Mouse (Mus musculus): ENCODE measurements around the gene Nmnat3. TPM values are rescaled to one million over a fixed set of nuclear protein-coding genes. Genes with fewer than 3 reads are reported as not detected.

Gene Nmnat3
- polyA plus RNA-seq, 1 experiment from 2014 or later = 3.0 TPM

DNA sequence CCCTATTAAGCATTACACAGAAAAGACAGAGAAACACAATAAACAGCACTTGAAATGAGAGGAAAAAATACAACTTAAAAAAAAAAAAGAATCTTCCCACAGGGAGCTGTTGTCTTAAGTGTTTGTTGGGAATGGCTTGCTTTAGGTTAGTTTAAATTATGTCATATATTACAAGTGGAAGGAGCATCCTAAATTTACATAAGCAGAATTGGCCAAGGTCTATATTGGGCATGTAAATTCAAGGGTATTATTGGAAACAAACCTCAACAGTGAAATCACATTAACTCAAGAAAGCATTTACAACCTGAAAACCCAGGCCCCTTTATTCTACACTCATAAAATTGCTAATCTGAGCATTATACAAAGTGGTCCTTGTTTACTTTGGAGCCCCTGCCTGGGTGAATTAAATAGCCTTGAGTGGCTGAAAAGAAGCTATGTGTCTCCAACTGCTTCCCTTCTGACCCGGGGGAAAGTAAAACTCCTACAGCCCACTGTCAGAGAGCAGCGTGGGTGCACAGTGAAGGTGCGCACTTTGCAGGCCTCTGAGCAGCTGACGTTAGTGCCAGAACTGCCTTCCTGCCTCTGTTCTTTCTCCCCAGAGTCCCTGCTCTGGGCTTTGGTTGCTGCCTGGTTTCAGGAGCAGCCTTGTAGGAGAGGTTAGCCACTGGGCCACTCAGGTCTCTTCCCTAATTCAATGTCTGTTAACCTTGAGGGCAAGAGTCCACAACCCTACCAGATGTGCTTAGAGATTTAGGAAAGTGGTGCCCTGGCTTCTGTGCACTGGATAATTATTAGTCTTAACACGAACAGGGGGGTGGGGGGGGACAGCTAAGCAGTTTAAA is 88.3 kb downstream of the Nmnat3 start:
- WGBS = 36% methylated on average over 5 of the region's 5 CpGs
- H3K27ac ChIP-seq (replicated peaks; ENCODE audit: low read depth, low read length) = no peak overlapping the region
- H3K36me3 ChIP-seq (replicated peaks; ENCODE audit: control insufficient read depth, insufficient read depth, low read depth, low read length) = no peaks in the 10 kb centered on the region
- no peak overlapping the region for H3K4me3 ChIP-seq (ENCODE audit: low read depth, low read length)
- H3K27me3 ChIP-seq (ENCODE audit: control insufficient read depth, insufficient read depth, low read length) = no peaks in the 10 kb centered on the region
- no peak for DNase-seq (ENCODE audit: low spot score)
- no peak overlapping the region for H3K4me2 ChIP-seq (ENCODE audit: low read depth, low read length)
- no peak for ATAC-seq (replicated peaks; ENCODE audit: insufficient number of reproducible peaks, low FRiP score, low TSS enrichment, low read depth)
- H3K4me1 ChIP-seq (ENCODE audit: control insufficient read depth, insufficient read depth, low read length) = no peaks in the 10 kb centered on the region
- no peaks in the 10 kb centered on the region for H3K9me3 ChIP-seq (replicated peaks; ENCODE audit: control insufficient read depth, low read length)
- no peak overlapping the region for H3K9ac ChIP-seq (replicated peaks; ENCODE audit: low read length)

DNA sequence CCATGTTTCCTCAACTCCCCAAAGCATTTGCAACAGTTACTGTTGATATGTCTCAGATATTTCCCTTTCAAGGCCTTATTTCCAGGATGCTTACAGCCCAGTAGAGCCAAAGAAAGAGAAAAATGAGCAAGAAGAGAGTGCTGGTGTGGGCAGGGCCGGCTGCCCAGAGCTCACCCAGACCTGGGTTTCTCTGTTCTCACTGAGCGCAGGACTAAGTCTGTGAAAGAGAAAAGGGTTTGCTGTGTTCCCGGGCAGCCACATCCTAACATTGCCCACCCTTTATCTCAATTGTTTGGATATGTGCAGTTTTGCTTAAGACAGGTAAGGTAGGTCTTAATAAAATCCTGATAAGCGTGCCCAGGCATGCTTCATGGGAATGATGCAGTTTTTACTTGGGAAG is 92.5 kb downstream of the Nmnat3 start:
- Histone ChIP-seq H3K9me3 (replicated peaks; ENCODE audit: control insufficient read depth, low read length) (no peaks in the 10 kb centered on the region), H3K36me3 (replicated peaks; ENCODE audit: control insufficient read depth, insufficient read depth, low read depth, low read length) (no peaks in the 10 kb centered on the region), H3K4me2 (ENCODE audit: low read depth, low read length) (no peak overlapping the region), H3K27ac (replicated peaks; ENCODE audit: low read depth, low read length) (no peak overlapping the region), H3K27me3 (ENCODE audit: control insufficient read depth, insufficient read depth, low read length) (no peaks in the 10 kb centered on the region), H3K4me1 (ENCODE audit: control insufficient read depth, insufficient read depth, low read length) (no peaks in the 10 kb centered on the region), H3K9ac (replicated peaks; ENCODE audit: low read length) (no peak overlapping the region), H3K4me3 (ENCODE audit: low read depth, low read length) (no peak overlapping the region)
- DNase-seq (ENCODE audit: low spot score) (no peak), ATAC-seq (replicated peaks; ENCODE audit: insufficient number of reproducible peaks, low FRiP score, low TSS enrichment, low read depth) (no peak)
- WGBS = 85% methylated on average over 4 of the region's 4 CpGs

- Histone ChIP-seq H3K4me2 (ENCODE audit: low read depth, low read length) (no peak overlapping the region), H3K27me3 (ENCODE audit: control insufficient read depth, insufficient read depth, low read length) (no peaks in the 10 kb centered on the region), H3K4me3 (ENCODE audit: low read depth, low read length) (no peak overlapping the region), H3K9me3 (replicated peaks; ENCODE audit: control insufficient read depth, low read length) (no peaks in the 10 kb centered on the region), H3K36me3 (replicated peaks; ENCODE audit: control insufficient read depth, insufficient read depth, low read depth, low read length) (no peaks in the 10 kb centered on the region), H3K9ac (replicated peaks; ENCODE audit: low read length) (no peak overlapping the region), H3K4me1 (ENCODE audit: control insufficient read depth, insufficient read depth, low read length) (no peaks in the 10 kb centered on the region), H3K27ac (replicated peaks; ENCODE audit: low read depth, low read length) (no peak overlapping the region)
- no peak for DNase-seq (ENCODE audit: low spot score)
- ATAC-seq (replicated peaks; ENCODE audit: insufficient number of reproducible peaks, low FRiP score, low TSS enrichment, low read depth) = no peak
- 93% methylated on average over 9 of the region's 9 CpGs for WGBS
Measured at GRCm38 (mm10) chr9:98380593-98380992, 93.4 kb downstream of the Nmnat3 start.

- no peaks in the 10 kb centered on the region; the same call in 1 of the 2 replicates for H3K4me1 ChIP-seq (ENCODE audit: control insufficient read depth, insufficient read depth, low read length)
- 55% methylated on average over 10 of the region's 10 CpGs for WGBS
- no peaks in the 10 kb centered on the region for H3K9me3 ChIP-seq (replicated peaks; ENCODE audit: control insufficient read depth, low read length)
- no peaks in the 10 kb centered on the region for H3K36me3 ChIP-seq (replicated peaks; ENCODE audit: control insufficient read depth, insufficient read depth, low read depth, low read length)
- H3K27ac ChIP-seq (replicated peaks; ENCODE audit: low read depth, low read length) = no peak overlapping the region
- H3K4me2 ChIP-seq (ENCODE audit: low read depth, low read length) = no peak overlapping the region
- H3K4me3 ChIP-seq (ENCODE audit: low read depth, low read length) = no peak overlapping the region
- H3K9ac ChIP-seq (replicated peaks; ENCODE audit: low read length) = no peak overlapping the region
- ATAC-seq (replicated peaks; ENCODE audit: insufficient number of reproducible peaks, low FRiP score, low TSS enrichment, low read depth) (peak; percentile 18; the same call in 1 of the 2 replicates), DNase-seq (ENCODE audit: low spot score) (peak; percentile 75)
- peaks cover 2% of the 10 kb centered on the region; the same call in 1 of the 2 replicates for H3K27me3 ChIP-seq (ENCODE audit: control insufficient read depth, insufficient read depth, low read length)
Measured at GRCm38 (mm10) chr9:98387741-98388632, 100.8 kb downstream of the Nmnat3 start.

DNA sequence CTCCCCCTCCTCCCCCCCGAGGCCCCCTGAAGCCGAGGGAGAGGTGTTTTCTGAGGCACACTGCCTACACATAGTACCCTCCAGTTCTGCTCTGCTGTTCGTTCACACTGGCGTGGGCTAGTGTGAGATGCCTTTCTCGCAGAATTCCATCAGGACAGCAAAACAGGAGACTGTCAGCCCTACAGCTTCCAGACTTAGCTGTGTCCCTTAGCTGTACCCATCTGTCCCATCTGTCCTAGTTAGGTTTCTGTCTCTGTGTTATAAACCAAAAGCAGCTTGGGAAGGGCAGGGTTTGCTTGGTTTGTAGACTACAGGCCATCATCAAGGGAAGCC is 101.4 kb downstream of the Nmnat3 start:
- no peak for ATAC-seq (replicated peaks; ENCODE audit: insufficient number of reproducible peaks, low FRiP score, low TSS enrichment, low read depth)
- DNase-seq (ENCODE audit: low spot score) = no peak
- no peak overlapping the region for H3K9ac ChIP-seq (replicated peaks; ENCODE audit: low read length)
- no peak overlapping the region for H3K27ac ChIP-seq (replicated peaks; ENCODE audit: low read depth, low read length)
- 59% methylated on average over 5 of the region's 5 CpGs for WGBS
- no peaks in the 10 kb centered on the region; the same call in 1 of the 2 replicates for H3K4me1 ChIP-seq (ENCODE audit: control insufficient read depth, insufficient read depth, low read length)
- no peak overlapping the region for H3K4me2 ChIP-seq (ENCODE audit: low read depth, low read length)
- H3K4me3 ChIP-seq (ENCODE audit: low read depth, low read length) = no peak overlapping the region
- peaks cover 2% of the 10 kb centered on the region; the same call in 1 of the 2 replicates for H3K27me3 ChIP-seq (ENCODE audit: control insufficient read depth, insufficient read depth, low read length)
- no peaks in the 10 kb centered on the region for H3K36me3 ChIP-seq (replicated peaks; ENCODE audit: control insufficient read depth, insufficient read depth, low read depth, low read length)
- H3K9me3 ChIP-seq (replicated peaks; ENCODE audit: control insufficient read depth, low read length) = no peaks in the 10 kb centered on the region

DNA sequence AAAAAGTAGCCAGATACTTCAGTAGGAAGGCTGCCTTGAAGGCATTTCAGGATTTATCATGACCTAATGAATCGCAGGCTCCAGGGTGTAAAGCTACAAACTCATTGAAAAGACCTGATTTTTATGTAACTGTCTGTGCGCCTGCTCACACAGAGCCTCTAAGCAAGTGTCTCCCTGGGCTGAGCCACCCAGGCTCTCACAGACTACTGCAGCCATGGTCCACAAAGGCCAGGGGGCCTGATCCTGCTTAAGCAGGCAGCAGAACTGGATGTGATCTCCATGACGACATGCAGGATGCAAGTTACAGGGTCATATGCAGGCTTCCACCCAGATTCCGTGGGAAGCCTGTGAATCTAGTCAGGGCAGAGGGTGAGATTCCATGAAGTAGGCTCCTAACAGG is 106.3 kb downstream of the Nmnat3 start:
- Histone ChIP-seq H3K9ac (replicated peaks; ENCODE audit: low read length) (no peak overlapping the region), H3K27ac (replicated peaks; ENCODE audit: low read depth, low read length) (no peak overlapping the region), H3K9me3 (replicated peaks; ENCODE audit: control insufficient read depth, low read length) (no peaks in the 10 kb centered on the region), H3K4me3 (ENCODE audit: low read depth, low read length) (no peak overlapping the region), H3K4me2 (ENCODE audit: low read depth, low read length) (no peak overlapping the region), H3K36me3 (replicated peaks; ENCODE audit: control insufficient read depth, insufficient read depth, low read depth, low read length) (no peaks in the 10 kb centered on the region), H3K27me3 (ENCODE audit: control insufficient read depth, insufficient read depth, low read length) (peaks cover 2% of the 10 kb centered on the region; the same call in 1 of the 2 replicates), H3K4me1 (ENCODE audit: control insufficient read depth, insufficient read depth, low read length) (no peaks in the 10 kb centered on the region)
- WGBS = 78% methylated on average over 4 of the region's 4 CpGs
- no peak for DNase-seq (ENCODE audit: low spot score)
- no peak for ATAC-seq (replicated peaks; ENCODE audit: insufficient number of reproducible peaks, low FRiP score, low TSS enrichment, low read depth)

DNA sequence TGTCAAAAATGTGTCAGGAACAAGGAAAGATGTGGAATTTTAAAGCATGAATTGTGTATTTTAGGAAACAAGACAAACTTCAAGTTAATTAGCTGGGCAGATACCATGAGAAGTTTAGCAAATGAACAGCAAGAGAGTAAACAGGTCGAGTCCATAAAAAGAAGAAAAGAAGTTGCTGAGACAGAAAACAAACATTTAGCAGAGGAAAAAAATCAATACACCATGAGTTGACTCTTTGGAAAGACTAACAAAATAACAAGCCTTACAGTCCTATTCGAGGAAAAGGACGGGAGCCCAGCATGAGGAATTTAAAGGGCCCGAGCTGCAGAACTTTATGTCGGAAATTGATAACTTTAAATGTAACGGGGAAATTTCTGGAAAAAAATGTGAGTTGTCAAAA is 110.0 kb downstream of the Nmnat3 start:
- WGBS = 86% methylated on average over 6 of the region's 6 CpGs
- H3K4me1 ChIP-seq (ENCODE audit: control insufficient read depth, insufficient read depth, low read length) = no peaks in the 10 kb centered on the region
- H3K4me2 ChIP-seq (ENCODE audit: low read depth, low read length) = no peak overlapping the region
- no peak overlapping the region for H3K4me3 ChIP-seq (ENCODE audit: low read depth, low read length)
- no peaks in the 10 kb centered on the region for H3K9me3 ChIP-seq (replicated peaks; ENCODE audit: control insufficient read depth, low read length)
- no peak overlapping the region for H3K9ac ChIP-seq (replicated peaks; ENCODE audit: low read length)
- H3K27me3 ChIP-seq (ENCODE audit: control insufficient read depth, insufficient read depth, low read length) = no peaks in the 10 kb centered on the region
- no peak overlapping the region for H3K27ac ChIP-seq (replicated peaks; ENCODE audit: low read depth, low read length)
- H3K36me3 ChIP-seq (replicated peaks; ENCODE audit: control insufficient read depth, insufficient read depth, low read depth, low read length) = no peaks in the 10 kb centered on the region
- no peak for DNase-seq (ENCODE audit: low spot score)
- ATAC-seq (replicated peaks; ENCODE audit: insufficient number of reproducible peaks, low FRiP score, low TSS enrichment, low read depth) = no peak

DNA sequence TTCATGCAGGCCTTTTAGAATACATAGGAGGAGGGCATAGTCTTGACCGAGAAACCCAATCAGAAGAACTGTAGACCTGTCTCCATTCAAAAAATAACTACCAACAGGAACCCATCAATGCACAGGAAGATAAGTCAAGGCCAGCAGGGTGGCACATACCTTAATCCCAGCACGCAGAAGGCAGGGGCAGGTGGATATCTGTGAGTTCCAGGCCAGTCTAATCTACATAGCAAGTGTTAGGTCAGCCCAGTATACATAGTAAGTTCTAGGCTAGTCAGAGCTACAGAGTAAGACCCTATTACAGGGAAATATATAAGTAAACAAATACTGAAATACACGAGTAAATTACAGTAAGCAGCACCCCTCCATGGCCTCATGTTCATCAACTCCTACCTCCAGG is 110.6 kb downstream of the Nmnat3 start:
- Histone ChIP-seq H3K9me3 (replicated peaks; ENCODE audit: control insufficient read depth, low read length) (no peaks in the 10 kb centered on the region), H3K4me1 (ENCODE audit: control insufficient read depth, insufficient read depth, low read length) (no peaks in the 10 kb centered on the region), H3K27ac (replicated peaks; ENCODE audit: low read depth, low read length) (no peak overlapping the region), H3K36me3 (replicated peaks; ENCODE audit: control insufficient read depth, insufficient read depth, low read depth, low read length) (no peaks in the 10 kb centered on the region), H3K4me3 (ENCODE audit: low read depth, low read length) (no peak overlapping the region), H3K27me3 (ENCODE audit: control insufficient read depth, insufficient read depth, low read length) (no peaks in the 10 kb centered on the region), H3K4me2 (ENCODE audit: low read depth, low read length) (no peak overlapping the region), H3K9ac (replicated peaks; ENCODE audit: low read length) (no peak overlapping the region)
- 79% methylated on average over 3 of the region's 3 CpGs for WGBS
- DNase-seq (ENCODE audit: low spot score) = no peak
- ATAC-seq (replicated peaks; ENCODE audit: insufficient number of reproducible peaks, low FRiP score, low TSS enrichment, low read depth) = no peak
